Mouse (Mus musculus) heart, embryonic 14.5 days (tissue): ENCODE data around the gene Helz2. TPM values are rescaled to one million over a fixed set of nuclear protein-coding genes. Genes with fewer than 3 reads are reported as not detected.
"Not testable (repeated sequence)": the region's sequence is repeated elsewhere in the genome, so short reads cannot be mapped to it uniquely, and the experiment has no call there.

Experiments
- ATAC-seq: fragments of 200-750 bp; cut with Nextera tagmentation; 2 replicates; pipeline ENCODE4 v1.8.0; 2017; ENCODE audit warnings: low read depth, moderate TSS enrichment; ENCODE audit not compliant: insufficient number of reproducible peaks, insufficient read depth, low FRiP score
- H3K27ac ChIP-seq, 2 experiments: fragments of 200-500 bp in 1 of 2; fragments of 300-500 bp in 1 of 2; sonication (generic) in 1 of 2; replicated peaks in 1 of 2; 2 replicates each; pipeline ENCODE4 v1.5.1; 2012 to 2014; ENCODE audit warnings: low read depth in 2 of 2, low read length in 2 of 2, control low read depth in 1 of 2, mild to moderate bottlenecking in 1 of 2, mixed read lengths in 1 of 2; ENCODE audit not compliant: control insufficient read depth in 1 of 2, insufficient read depth in 1 of 2
- H3K27me3 ChIP-seq: fragments of 300-500 bp; sonication (generic); 2 replicates; pipeline ENCODE4 v1.6.1; 2014; ENCODE audit warnings: mild to moderate bottlenecking, low read length, control low read depth; ENCODE audit not compliant: control insufficient read depth, insufficient read depth
- H3K36me3 ChIP-seq: fragments of 300-500 bp; sonication (generic); 2 replicates; pipeline ENCODE4 v1.6.1; 2014; ENCODE audit warnings: mild to moderate bottlenecking, control low read depth, low read length, mixed read lengths; ENCODE audit not compliant: control insufficient read depth, insufficient read depth
- H3K4me1 ChIP-seq, 2 experiments: fragments of 200-500 bp in 1 of 2; fragments of 300-500 bp in 1 of 2; sonication (generic) in 1 of 2; 2 replicates each; pipeline ENCODE4 v1.6.1; 2012 to 2014; ENCODE audit warnings: low read length in 2 of 2, control low read depth in 1 of 2, mixed read lengths in 1 of 2; ENCODE audit not compliant: control insufficient read depth in 2 of 2, insufficient read depth in 2 of 2
- H3K4me2 ChIP-seq: fragments of 300-500 bp; sonication (generic); 2 replicates; pipeline ENCODE4 v1.6.1; 2014; ENCODE audit warnings: mild to moderate bottlenecking, low read length
- H3K4me3 ChIP-seq, 2 experiments: fragments of 200-500 bp in 1 of 2; fragments of 300-500 bp in 1 of 2; sonication (generic) in 1 of 2; 2 replicates each; pipeline ENCODE4 v1.5.1; 2012 to 2014; ENCODE audit warnings: low read length in 2 of 2, mild to moderate bottlenecking in 2 of 2, control low read depth in 1 of 2, low read depth in 1 of 2, moderate library complexity in 1 of 2; ENCODE audit not compliant: control insufficient read depth in 1 of 2, insufficient read depth in 1 of 2
- H3K9ac ChIP-seq: fragments of 300-500 bp; sonication (generic); 2 replicates; pipeline ENCODE4 v1.6.1; 2014; ENCODE audit warnings: mild to moderate bottlenecking, low read length
- H3K9me3 ChIP-seq: fragments of 300-500 bp; sonication (generic); 2 replicates; pipeline ENCODE4 v1.6.1; 2016; ENCODE audit warnings: low read length, control low read depth; ENCODE audit not compliant: control insufficient read depth
- WGBS: fragments of 180-500 bp; shearing (Covaris S2); extraction: QIAGEN DNeasy Blood & Tissue Kit; methylation state at CpG from one replicate; pipeline ENCODE4 v1.1.7; 2014; 5-methylcytosine and 5-hydroxymethylcytosine counted together
- polyA plus RNA-seq: library from polyadenylated mRNA; unstranded; fragments of >200 nt; fragmentation: Nextera tagmentation; extraction: Ambion mirVana; gene quantifications from 2 replicates; pipeline ENCODE4 v1.2.1, GENCODE M21; 2014

Helz2 gene
- 1.3 and 1.6 TPM in 2 replicates for polyA plus RNA-seq

DNA sequence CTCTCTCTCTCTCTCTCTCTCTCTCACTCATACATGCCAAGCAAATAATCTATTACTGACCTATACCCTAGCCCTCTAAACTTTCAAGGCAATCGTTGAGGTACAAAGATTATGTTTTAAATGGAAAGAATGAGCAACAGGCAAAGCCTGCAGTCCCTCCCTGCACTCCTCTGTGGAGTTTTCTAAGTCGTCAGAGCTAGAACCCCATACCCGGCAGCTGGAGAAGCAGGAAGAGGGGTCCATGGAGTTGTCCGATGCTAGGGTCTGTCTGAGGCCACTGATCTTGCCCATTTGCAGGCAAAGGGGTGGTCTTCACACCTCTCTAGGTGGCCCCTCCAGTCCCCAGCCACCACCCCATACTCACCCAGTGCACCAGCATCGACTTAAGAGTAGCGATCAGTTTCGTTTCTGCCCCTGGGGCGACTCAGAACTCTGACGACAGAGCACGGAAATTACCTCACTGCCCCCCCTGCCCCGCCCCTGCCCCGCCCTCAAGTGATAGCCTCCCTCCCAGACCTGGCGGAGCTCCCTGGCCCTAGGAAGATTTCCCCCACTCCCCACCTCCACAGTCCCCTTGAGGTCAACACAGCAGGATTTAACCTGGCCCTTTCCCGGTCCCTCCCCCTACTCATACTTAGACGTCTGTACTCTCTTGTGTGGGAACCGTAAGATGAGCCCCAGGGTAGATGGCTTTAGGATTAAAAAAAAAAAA, at the start of gene Helz2:
Gene Helz2, minus strand, starts transcription at position 426 of the 712 bp plus-strand sequence.
- WGBS, result 5% methylated on average over 16 of the region's 16 CpGs
- ATAC-seq, result peak; percentile 51; the same call in 1 of the 2 replicates
- no peaks in the 10 kb centered on the region for H3K9me3 ChIP-seq
- H3K9ac ChIP-seq, result peak within 1 kb of the TSS; percentile 77
- H3K4me2 ChIP-seq, result peak within 1 kb of the TSS; percentile 71
- H3K4me3 ChIP-seq, result peak within 1 kb of the TSS; percentile 55 to 59
- H3K27me3 ChIP-seq, result no peaks in the 10 kb centered on the region
- peaks cover 8% of the 10 kb centered on the region; the same call in 1 of the 2 replicates for H3K36me3 ChIP-seq
- H3K27ac ChIP-seq, result no peak within 1 kb of the TSS
- peaks cover 0 to 4% of the 10 kb centered on the region in 2 experiments; a peak in 1 of 4 replicates for H3K4me1 ChIP-seq

DNA sequence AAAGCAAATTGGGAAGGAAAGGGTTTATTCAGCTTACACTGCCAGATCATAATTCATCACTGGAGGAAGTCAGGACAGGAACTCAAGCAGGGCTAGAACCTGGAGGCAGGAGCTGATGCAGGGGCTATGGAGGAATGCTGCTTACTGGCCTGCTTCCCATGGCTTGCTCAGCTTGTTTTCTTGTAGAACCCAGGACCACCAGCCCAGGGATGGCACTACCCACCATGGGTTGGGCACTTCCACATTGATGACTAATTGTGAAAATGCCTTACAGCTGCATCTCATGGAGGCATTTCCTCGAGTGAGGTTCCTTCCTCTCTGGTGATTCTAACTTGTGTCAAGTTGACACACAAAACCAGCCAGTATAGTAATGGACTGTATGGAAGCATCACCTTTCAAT, 49.1 kb upstream of the Helz2 start:
- Histone ChIP-seq H3K4me3 (no peak overlapping the region), H3K9ac (no peak overlapping the region), H3K9me3 (no peaks in the 10 kb centered on the region), H3K4me2 (no peak overlapping the region), H3K27ac (no peak overlapping the region), H3K36me3 (peaks cover 9% of the 10 kb centered on the region; the same call in 1 of the 2 replicates), H3K4me1 (peaks cover 2 to 15% of the 10 kb centered on the region in 2 experiments; a peak in 3 of 4 replicates), H3K27me3 (no peaks in the 10 kb centered on the region)
- WGBS, result 74% methylated on average over 1 of the region's 1 CpGs
- ATAC-seq, result no peak

DNA sequence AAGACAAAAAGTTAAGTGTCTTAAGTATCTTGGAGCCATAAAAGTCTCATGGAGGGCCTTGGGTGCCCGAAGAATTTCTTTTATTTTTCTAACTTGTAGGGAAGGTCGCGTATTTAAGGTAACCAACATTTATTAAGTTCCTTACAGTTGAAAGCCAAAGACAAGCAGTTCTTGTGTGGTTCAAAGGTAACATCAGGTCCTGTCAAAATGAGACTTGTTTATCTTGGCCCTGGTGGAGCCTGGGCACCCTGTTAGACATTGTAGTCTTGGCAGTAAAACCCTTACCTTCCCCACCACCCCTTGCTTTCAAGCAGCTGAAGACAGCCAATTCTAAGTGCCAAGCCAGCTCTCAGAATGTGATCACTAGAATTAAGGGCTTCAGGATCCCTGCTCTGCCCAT, 46.9 kb upstream of the Helz2 start:
- Histone ChIP-seq H3K4me3 (peak overlapping the region; percentile 41 to 53; a peak in 3 of 4 replicates), H3K9me3 (no peaks in the 10 kb centered on the region), H3K36me3 (peaks cover 6% of the 10 kb centered on the region; the same call in 1 of the 2 replicates), H3K4me2 (peak overlapping the region; percentile 78), H3K27me3 (no peaks in the 10 kb centered on the region), H3K27ac (no peak overlapping the region), H3K9ac (peak overlapping the region; percentile 84), H3K4me1 (peaks cover 2 to 15% of the 10 kb centered on the region in 2 experiments; a peak in 3 of 4 replicates)
- ATAC-seq, result no peak
- 72% methylated on average over 3 of the region's 3 CpGs for WGBS

DNA sequence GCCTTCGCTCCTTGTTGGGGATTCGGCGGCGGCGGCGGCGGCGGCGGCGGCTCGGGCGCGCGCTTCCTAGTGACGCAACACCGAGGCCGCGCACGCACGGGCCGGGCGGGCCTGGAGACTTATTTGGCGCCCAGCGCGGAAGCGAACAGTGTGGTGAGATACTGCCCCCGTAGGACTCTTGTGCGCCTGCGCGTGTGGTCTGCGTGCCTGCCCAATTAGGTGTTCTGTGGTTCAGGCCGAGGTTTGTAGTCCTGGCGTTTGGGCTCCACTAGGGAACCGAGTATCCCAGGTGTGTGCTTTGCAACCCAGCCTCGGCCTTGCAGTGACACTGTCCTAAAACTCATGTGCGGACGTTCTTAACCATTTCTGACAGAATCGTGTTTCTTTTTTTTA, 46.1 kb upstream of the Helz2 start, which contains the start of gene Gmeb2:
Gene Gmeb2, minus strand, starts transcription at position 78 of the 393 bp plus-strand sequence.
- Histone ChIP-seq H3K27ac (peak within 1 kb of the TSS; percentile 79 to 92), H3K9ac (peak within 1 kb of the TSS; percentile 84), H3K4me2 (peak within 1 kb of the TSS; percentile 78), H3K4me3 (peak within 1 kb of the TSS; percentile 53 to 60), H3K36me3 (peaks cover 11% of the 10 kb centered on the region; the same call in 1 of the 2 replicates), H3K4me1 (peaks cover 2 to 15% of the 10 kb centered on the region in 2 experiments; a peak in 3 of 4 replicates)
- 1% methylated on average over 37 of the region's 38 CpGs for WGBS
- H3K27me3 ChIP-seq, H3K9me3 ChIP-seq: not testable (repeated sequence)
- peak; percentile 95 for ATAC-seq

DNA sequence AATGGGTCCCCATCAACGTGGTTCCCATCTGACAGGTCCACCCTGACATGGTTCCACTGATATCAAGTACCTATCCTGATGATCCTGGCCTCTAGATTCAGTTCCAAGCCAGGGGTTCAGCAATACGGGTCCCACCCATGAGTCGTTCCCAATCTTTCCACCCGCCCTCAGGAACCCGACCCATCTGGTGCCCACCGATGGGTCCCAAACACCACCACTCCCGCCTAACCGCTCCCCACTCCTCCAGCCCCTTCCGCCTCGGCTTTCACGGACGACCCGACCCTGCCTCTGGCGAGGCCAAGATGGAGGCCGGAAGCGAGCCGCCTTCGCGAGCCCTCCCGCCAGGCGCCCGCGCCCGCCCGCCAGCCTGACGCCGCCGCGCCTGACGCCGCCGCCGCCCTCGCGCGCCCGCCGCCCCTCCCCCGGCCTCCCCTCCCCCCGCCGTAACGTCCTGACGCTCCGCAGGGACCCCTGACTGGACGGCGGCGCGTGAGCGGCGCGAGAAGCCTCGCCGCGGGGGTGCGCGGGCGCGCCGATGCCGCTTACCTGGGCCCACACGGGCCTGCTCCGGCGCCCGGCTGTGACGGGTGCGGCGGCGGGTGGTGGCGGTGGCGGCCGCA, 45.6 kb upstream of the Helz2 start:
- Histone ChIP-seq H3K9ac (peak overlapping the region; percentile 84), H3K27me3 (no peaks in the 10 kb centered on the region), H3K9me3 (no peaks in the 10 kb centered on the region), H3K27ac (peak overlapping the region; percentile 79 to 92), H3K36me3 (peaks cover 13% of the 10 kb centered on the region), H3K4me1 (peaks cover 2 to 15% of the 10 kb centered on the region in 2 experiments; a peak in 3 of 4 replicates), H3K4me2 (peak overlapping the region; percentile 70), H3K4me3 (peak overlapping the region; percentile 53 to 60)
- WGBS, result 1% methylated on average over 38 of the region's 71 CpGs
- peak; percentile 80 for ATAC-seq

DNA sequence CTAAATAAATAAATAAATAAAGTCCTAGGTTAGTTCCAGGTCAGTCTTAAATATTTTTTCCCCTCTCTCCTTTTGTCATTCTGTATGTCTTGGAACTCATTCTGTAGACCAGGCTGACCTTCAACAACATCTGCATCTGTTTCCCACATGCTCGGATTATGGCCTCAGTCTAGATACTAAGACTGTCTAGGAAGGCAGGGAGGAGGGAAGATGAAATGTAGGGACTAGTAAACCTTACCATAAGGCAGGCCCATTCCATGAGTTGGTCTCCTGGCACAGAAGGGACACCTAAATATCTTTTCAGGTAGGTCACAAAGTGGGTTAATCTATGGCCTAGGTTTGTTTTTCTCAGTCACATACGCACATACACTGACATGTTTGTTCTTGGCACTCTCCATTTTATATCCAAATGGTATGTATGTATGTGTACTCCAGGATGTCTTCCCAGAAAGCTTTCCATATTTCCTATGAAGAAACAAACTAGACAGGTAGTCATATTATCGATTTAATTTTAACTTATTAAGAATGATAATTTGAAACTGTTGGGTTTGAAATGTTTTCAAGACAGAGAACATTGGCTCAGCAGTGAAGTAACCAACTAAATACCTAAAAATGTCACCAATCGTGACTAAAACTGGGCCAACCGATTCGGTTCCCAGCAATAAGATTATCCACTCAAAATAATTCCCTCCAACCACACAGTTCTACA, 45.0 kb upstream of the Helz2 start:
- Histone ChIP-seq H3K4me3 (peak overlapping the region; percentile 53 to 60), H3K4me2 (peak overlapping the region; percentile 70), H3K27ac (peak overlapping the region; percentile 79 to 92), H3K27me3 (no peaks in the 10 kb centered on the region), H3K4me1 (peaks cover 2 to 15% of the 10 kb centered on the region in 2 experiments; a peak in 3 of 4 replicates), H3K9ac (peak overlapping the region; percentile 84), H3K36me3 (peaks cover 19% of the 10 kb centered on the region), H3K9me3 (no peaks in the 10 kb centered on the region)
- ATAC-seq, result no peak
- 52% methylated on average over 6 of the region's 6 CpGs for WGBS

DNA sequence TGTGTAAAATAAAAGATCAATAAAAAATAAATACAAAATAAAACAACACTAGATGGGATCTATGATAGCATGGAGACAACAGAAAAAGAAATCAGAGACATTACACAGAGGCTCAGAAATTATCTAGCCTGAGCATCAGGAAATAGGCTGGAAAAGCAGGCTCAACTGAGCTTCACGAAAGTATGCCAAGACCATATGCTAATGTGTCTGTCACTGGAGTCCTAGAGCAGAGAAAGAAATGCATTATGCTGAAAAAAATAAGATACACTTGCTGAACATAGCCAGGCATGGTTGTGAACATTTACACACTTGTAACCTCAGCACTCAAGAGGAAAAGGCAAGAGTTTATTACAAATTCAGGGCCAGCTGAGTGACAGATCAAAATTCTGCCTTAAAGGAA, 38.1 kb upstream of the Helz2 start:
- Histone ChIP-seq H3K4me2 (no peak overlapping the region), H3K36me3 (peaks cover 69% of the 10 kb centered on the region), H3K9me3 (no peaks in the 10 kb centered on the region), H3K27me3 (no peaks in the 10 kb centered on the region), H3K27ac (no peak overlapping the region), H3K4me1 (no peaks in the 10 kb centered on the region), H3K9ac (no peak overlapping the region), H3K4me3 (no peak overlapping the region)
- 80% methylated on average over 1 of the region's 1 CpGs for WGBS
- ATAC-seq, result no peak
